In the genomic region with DNA sequence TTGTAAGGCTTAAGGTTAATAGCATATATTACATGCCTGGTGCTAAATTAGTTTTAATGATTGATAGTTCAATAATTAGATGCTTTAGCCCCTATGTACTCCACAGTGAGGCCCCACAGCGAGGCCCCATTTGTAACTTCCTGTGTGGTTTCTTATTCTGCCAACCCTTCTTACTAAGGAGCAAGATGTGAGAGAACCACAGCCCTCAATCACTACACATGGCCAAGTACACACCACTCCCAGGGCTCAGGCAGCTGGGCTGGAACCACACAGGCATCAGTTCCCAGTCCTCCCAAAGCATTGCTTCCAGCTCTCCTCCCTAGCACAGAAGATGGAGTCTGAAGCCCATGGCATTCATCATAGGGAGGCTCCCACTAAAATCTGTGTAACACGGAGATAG, we compare ENCODE assay signal across 10 mouse cellular contexts. TPM values are rescaled to one million over a fixed set of nuclear protein-coding genes. Genes with fewer than 3 reads are reported as not detected.
A peak's percentile ranks its signal among the peaks of the same experiment; 100 is the strongest.
DNase-seq lines count a peak whose midpoint lies in the region; ATAC-seq and TF ChIP-seq lines count a peak whose summit lies in the region.
"Had no signal": no experiment of that assay in that cellular context is flagged by ENCODE, and none has a peak within 500 bp of the region (broad histone marks: within the 10 kb centered on the region; RNA-seq: fewer than 3 reads in every experiment).

No protein-coding gene starts in this region.

- ATAC-seq in liver, embryonic 15.5 days (ENCODE audit: insufficient read depth): no peak
- no peak for ATAC-seq in liver, embryonic 11.5 days (replicated peaks; ENCODE audit: low FRiP score)
- ATAC-seq in kidney, embryonic 14.5 days (ENCODE audit: low FRiP score, low TSS enrichment): no peak
- ATAC-seq: midbrain, embryonic 15.5 days had no signal

- H3K4me2 ChIP-seq in liver, embryonic 15.5 days: no peak overlapping the region
- no peak overlapping the region for H3K4me2 ChIP-seq in liver, embryonic 11.5 days
- no peak overlapping the region for H3K4me2 ChIP-seq in kidney, embryonic 14.5 days (replicated peaks; ENCODE audit: low read depth, low read length)
- H3K4me2 ChIP-seq: midbrain, embryonic 15.5 days had no signal

- no peak for TF ChIP-seq POLR2A in bone marrow, adult 2 months (IDR thresholded peaks at IDR 0.05; ENCODE audit: borderline replicate concordance, control insufficient read depth, low read depth, low read length)

- no peaks in the 10 kb centered on the region for H3K27me3 ChIP-seq in liver, embryonic 15.5 days
- no peaks in the 10 kb centered on the region for H3K27me3 ChIP-seq in liver, embryonic 11.5 days (replicated peaks; ENCODE audit: control insufficient read depth, insufficient read depth, low read length)
- H3K27me3 ChIP-seq in kidney, embryonic 14.5 days (ENCODE audit: control insufficient read depth, insufficient read depth, low read length): no peaks in the 10 kb centered on the region
- H3K27me3 ChIP-seq: midbrain, embryonic 15.5 days had no signal

- TF ChIP-seq CTCF in bone marrow, adult 2 months (IDR thresholded peaks at IDR 0.05; ENCODE audit: control insufficient read depth, insufficient read depth, low read length): no peak

- H3K9ac ChIP-seq in liver, embryonic 15.5 days: no peak overlapping the region
- no peak overlapping the region for H3K9ac ChIP-seq in liver, embryonic 11.5 days (ENCODE audit: low read depth, low read length)
- H3K9ac ChIP-seq in kidney, embryonic 14.5 days (ENCODE audit: low read depth, low read length): no peak overlapping the region
- H3K9ac ChIP-seq: midbrain, embryonic 15.5 days had no signal

- WGBS in liver, embryonic 15.5 days (ENCODE audit: insufficient replicate concordance): 31% methylated on average over 2 of the region's 2 CpGs
- 70% methylated on average over 2 of the region's 2 CpGs for WGBS in liver, embryonic 11.5 days
- WGBS in bone marrow, adult 2 months: 29% methylated on average over 2 of the region's 2 CpGs
- WGBS in kidney, embryonic 14.5 days: 86% methylated on average over 2 of the region's 2 CpGs

- peaks cover 8% of the 10 kb centered on the region for H3K4me1 ChIP-seq in liver, embryonic 15.5 days (replicated peaks)
- no peaks in the 10 kb centered on the region; the same call in 1 of the 2 replicates for H3K4me1 ChIP-seq in liver, embryonic 11.5 days (replicated peaks; ENCODE audit: control insufficient read depth, insufficient read depth, low read length)
- H3K4me1 ChIP-seq in bone marrow, adult 2 months (ENCODE audit: control insufficient read depth, insufficient read depth, low read length): peaks cover 7% of the 10 kb centered on the region
- H3K4me1 ChIP-seq in kidney, embryonic 14.5 days (ENCODE audit: control insufficient read depth, insufficient read depth, low read length): no peaks in the 10 kb centered on the region
- H3K4me1 ChIP-seq: midbrain, embryonic 15.5 days had no signal

- no peak overlapping the region for H3K4me3 ChIP-seq in liver, embryonic 15.5 days (replicated peaks)
- H3K4me3 ChIP-seq in liver, embryonic 11.5 days (ENCODE audit: low read depth, low read length): no peak overlapping the region
- H3K4me3 ChIP-seq in bone marrow, adult 2 months (replicated peaks; ENCODE audit: control insufficient read depth, low read depth, low read length): no peak overlapping the region
- no peak overlapping the region for H3K4me3 ChIP-seq in kidney, embryonic 14.5 days (ENCODE audit: low read length)
- H3K4me3 ChIP-seq: midbrain, embryonic 15.5 days had no signal

- no peak for DNase-seq in liver, embryonic 11.5 days (ENCODE audit: low spot score)
- peak; percentile 76 for DNase-seq in naive thymus-derived CD4-positive, alpha-beta T cell, adult 2 months (ENCODE audit: low read depth)
- peak; percentile 66 for DNase-seq in thymus, postnatal 25 days
- no peak for DNase-seq in kidney, adult 11 months
- no peak for DNase-seq in ovary, postnatal 10 days (ENCODE audit: low spot score)
- DNase-seq: lung, adult 18-20 months had no signal

- no peaks in the 10 kb centered on the region for H3K9me3 ChIP-seq in liver, embryonic 15.5 days (replicated peaks)
- no peaks in the 10 kb centered on the region for H3K9me3 ChIP-seq in liver, embryonic 11.5 days (ENCODE audit: control insufficient read depth, low read length)
- H3K9me3 ChIP-seq in kidney, embryonic 14.5 days (ENCODE audit: control insufficient read depth, low read length): no peaks in the 10 kb centered on the region
- H3K9me3 ChIP-seq: midbrain, embryonic 15.5 days had no signal

- H3K36me3 ChIP-seq in liver, embryonic 15.5 days (replicated peaks): no peaks in the 10 kb centered on the region
- H3K36me3 ChIP-seq in liver, embryonic 11.5 days (ENCODE audit: control insufficient read depth, insufficient read depth, low read length): no peaks in the 10 kb centered on the region
- H3K36me3 ChIP-seq in kidney, embryonic 14.5 days (ENCODE audit: control insufficient read depth, insufficient read depth, low read length): no peaks in the 10 kb centered on the region
- H3K36me3 ChIP-seq: midbrain, embryonic 15.5 days had no signal

- H3K27ac ChIP-seq in liver, embryonic 15.5 days (replicated peaks): 0 out of 2 replicates have a peak overlapping the region, but pooled peaks have one; percentile 3
- no peak overlapping the region for H3K27ac ChIP-seq in liver, embryonic 11.5 days (ENCODE audit: low read depth, low read length)
- peak overlapping the region; percentile 89 for H3K27ac ChIP-seq in bone marrow, adult 2 months (ENCODE audit: control insufficient read depth, insufficient read depth, low read depth, low read length, poor library complexity)
- no peak overlapping the region for H3K27ac ChIP-seq in kidney, embryonic 14.5 days (ENCODE audit: low read depth, low read length)
- H3K27ac ChIP-seq: midbrain, embryonic 15.5 days had no signal

RNA-seq across cellular contexts. Expression of gene Apbb1ip, which starts 31.7 kb away (rescaled TPM):
- polyA plus RNA-seq in liver, embryonic 15.5 days (2015; fragmentation: Nextera tagmentation; extraction: Ambion mirVana): 12.7 and 13.1 TPM in 2 replicates
- polyA plus RNA-seq in liver, embryonic 11.5 days (2014; fragmentation: Nextera tagmentation; extraction: Ambion mirVana): 9.1 and 12.0 TPM in 2 replicates
- polyA plus RNA-seq in bone marrow, adult 2 months (2011; ENCODE audit: insufficient read depth, insufficient read length, low replicate concordance, missing spikeins): 25.0 and 45.8 TPM in 2 replicates
- 1.5 and 1.6 TPM in 2 replicates for polyA plus RNA-seq in kidney, embryonic 14.5 days (2014; fragmentation: Nextera tagmentation; extraction: Ambion mirVana)

Comparison
In these comparisons a context has a peak if more than half of its experiments do, and no peak if none do; other contexts are left out.
1. H3K27ac ChIP-seq: peak in liver, embryonic 15.5 days (single experiment) and bone marrow, adult 2 months (single experiment); none in liver, embryonic 11.5 days (single experiment) and kidney, embryonic 14.5 days (single experiment).
2. DNase-seq: peak in naive thymus-derived CD4-positive, alpha-beta T cell, adult 2 months (single experiment) and thymus, postnatal 25 days (single experiment); none in liver, embryonic 11.5 days (single experiment), kidney, adult 11 months (single experiment) and ovary, postnatal 10 days (single experiment).